Mouse (Mus musculus): Measurements from ENCODE around the gene AI467606. TPM values are rescaled to one million over a fixed set of nuclear protein-coding genes. Genes with fewer than 3 reads are reported as not detected.
"Not testable (repeated sequence)": the region's sequence is repeated elsewhere in the genome, so short reads cannot be mapped to it uniquely, and the experiment has no call there.

AI467606 gene
- under 1 TPM; 0.95 to 0.96 TPM for total RNA-seq (2021)
- long read RNA-seq, experiment 1, partial matches to known transcripts: 1 of 1 reads
- long read RNA-seq, experiment 1, other reads (novel, unspliced or antisense): 0 of 1 reads
- long read RNA-seq, experiment 2, partial matches to known transcripts: 0 of 2 reads
- long read RNA-seq, experiment 2, other reads (novel, unspliced or antisense): 0 of 2 reads

DNA sequence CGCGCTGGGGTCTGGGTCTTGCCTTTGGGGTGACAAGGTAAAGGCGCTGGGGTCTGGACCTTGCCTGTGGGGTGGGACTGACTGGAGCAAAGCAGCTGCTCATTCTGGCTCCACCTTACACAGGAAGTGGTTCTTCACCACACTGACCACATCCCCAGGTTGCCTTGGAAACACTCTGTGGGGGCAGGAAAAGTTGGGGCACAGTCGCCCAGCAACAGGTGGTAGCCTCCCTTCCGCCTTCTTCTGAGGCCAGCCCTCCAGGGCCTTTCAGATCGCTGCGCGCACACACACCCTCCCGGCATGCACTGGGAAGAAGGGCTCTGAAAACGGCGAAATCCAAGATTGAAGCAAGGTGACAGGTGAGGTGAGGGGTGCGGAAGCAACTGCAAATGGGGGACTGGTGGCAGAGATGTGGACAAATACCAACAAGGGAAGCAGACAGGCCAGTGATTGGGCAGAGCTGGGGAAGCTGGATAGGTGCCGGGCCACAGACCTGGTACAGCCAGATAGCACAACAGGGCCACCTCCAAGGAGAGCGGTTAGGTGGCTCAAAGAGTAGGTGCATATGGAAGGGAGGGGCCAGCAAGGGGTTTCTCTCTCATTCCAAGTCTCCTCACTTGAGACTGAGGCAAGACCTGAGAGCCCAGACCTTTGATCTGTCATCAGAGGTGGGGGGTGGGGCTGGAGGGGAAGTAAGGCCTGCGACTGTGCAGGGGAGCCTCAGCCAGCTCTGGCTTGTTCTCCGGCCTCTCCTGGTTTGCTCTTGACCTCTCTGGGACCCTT, at the start of gene AI467606:
AI467606 (plus strand) TSS at position 246 of the 783 bp plus-strand sequence.
- DNase-seq: no peak
- intact Hi-C loops (cut with DNase I; ENCODE audit: low total_unique reads): no loop called here

DNA sequence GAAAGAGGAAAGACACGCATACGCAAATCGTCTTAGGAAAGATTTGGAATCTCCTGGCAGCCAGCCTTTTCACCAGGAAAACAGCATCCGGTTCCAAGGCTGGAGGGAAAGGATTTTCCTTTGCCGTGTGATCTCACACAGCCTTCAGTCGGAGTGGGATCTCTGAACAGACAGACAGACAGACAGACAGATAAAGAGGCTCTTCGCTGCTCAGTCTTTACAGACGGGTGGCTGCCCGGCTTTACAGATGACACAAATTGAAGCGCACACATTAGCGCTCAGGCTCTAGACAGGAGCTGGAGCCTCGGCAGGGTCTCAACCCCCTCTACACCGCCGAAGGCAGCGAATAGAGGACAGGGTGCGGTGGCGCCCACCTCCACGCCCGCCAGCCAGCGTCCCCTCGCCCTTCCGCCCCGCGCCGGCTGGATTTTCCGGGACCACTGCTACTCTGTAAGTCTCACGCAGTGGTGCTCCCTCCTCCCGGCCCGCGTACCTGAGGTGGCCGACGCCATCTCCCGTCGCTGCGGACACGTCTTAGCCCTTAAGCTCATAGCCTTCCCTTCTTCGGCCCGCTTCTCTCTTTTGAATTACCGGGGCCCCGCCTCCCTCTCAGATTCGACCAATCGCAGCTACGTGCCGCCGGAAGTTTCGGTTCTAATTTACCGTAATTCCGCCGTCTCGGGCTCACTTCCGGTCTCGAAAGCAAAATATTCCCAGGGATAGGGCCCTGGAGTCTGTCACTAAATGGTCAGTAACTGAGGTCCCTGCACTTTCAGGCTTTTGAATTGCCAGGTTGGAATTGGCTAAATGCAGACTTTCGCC, 49.1 kb upstream of the AI467606 start, which contains the start of gene Kif22:
Kif22 (minus strand) TSS at position 621 of the 822 bp plus-strand sequence.
- intact Hi-C loops (cut with DNase I; ENCODE audit: low total_unique reads): no loop called here
- peak; percentile 88 for DNase-seq

DNA sequence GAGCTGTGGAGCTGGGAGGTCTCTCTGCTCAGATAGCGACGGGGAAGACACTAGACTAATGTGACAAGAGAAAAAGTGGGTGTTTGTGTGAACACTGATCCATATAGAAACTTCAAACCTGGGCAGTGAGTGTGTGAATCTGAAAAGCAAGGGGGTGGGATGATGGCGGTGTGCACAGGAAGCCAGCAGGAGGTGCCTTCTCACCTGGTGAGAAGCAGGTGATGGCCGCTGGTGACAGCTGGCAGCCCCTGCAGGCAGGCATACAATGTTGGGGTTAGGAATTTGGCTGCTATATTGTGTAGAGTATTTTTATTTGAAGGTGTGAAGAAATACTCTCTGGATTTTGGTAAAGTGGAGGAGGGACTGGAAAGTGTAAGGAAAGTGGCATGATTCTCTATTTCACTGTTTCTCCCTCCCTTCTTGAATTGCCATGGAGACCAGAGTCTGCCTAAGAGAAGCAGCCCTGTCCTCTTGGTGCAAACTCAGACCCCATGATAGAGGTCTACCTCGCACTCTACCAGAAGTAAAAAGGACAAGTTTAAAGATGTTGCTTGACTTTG, 36.1 kb upstream of the AI467606 start:
- intact Hi-C loops (cut with DNase I; ENCODE audit: low total_unique reads): no loop called here
- no peak for DNase-seq

DNA sequence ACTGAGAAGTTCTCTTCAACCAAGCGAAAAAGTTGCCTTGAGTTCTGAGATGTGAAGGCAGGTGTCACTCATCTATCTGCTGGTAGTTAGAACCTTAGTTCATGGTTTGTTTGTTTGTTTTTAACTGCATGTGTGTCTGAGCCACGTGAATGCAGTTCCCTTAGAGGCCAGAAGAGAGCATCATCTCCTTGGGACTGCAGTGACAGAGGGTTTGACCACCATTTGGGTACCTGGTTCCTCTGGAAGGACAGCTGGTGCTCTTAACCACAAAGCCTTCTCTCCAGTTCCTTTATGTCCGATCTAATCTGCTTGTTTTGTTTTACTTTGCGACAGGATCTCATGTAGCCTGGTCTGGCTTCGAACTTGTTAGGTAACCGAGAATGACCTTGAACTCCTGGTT, 25.6 kb upstream of the AI467606 start:
- no peak for DNase-seq
- intact Hi-C loops (cut with DNase I; ENCODE audit: low total_unique reads): no loop called here

DNA sequence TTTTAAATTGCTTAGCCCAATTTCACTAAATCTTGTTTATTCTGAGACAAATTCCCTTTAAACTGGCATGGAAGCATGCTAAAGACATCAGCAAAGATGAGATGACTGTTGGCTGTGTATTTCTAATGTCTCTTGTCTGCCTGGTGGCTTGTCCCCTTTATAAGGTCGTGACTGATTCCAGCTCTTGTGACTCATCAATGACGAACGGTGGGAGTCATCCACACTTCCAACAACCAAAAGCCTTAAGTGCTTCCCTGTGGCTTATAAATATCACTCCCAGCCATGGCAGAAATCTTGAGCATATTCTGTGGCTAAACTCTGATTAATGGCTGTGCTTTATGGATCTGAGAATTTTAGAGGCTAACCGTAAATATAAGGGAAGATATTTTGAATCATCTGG, 24.8 kb upstream of the AI467606 start:
- intact Hi-C loops (cut with DNase I; ENCODE audit: low total_unique reads): no loop called here
- no peak for DNase-seq

DNA sequence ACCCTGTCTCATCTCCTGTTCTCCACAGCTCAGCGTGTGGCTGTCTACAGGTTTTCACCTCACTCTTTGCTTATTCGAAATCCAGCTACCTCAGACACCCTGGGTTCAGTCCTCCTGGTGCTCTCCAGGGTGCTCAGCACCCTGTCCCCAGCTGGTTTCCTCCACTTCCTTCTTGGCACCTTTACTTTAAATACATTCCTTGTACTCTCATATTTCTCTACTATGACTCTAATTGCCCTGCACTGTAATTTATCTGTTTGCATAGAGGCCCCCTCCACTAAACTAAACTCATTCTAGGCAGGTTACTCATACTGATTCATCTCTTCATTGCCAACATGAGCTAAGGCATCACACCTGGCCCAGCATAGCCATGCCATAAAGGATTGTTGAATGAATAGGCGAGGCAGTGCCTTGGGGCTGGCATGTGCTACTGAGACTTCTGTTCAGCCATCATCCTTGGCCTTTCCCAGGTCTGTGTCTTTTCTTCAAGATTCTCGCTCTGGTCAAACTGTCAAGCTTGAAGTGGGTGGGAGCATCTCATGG, 20.2 kb upstream of the AI467606 start:
- intact Hi-C loops (cut with DNase I; ENCODE audit: low total_unique reads): no loop called here

DNA sequence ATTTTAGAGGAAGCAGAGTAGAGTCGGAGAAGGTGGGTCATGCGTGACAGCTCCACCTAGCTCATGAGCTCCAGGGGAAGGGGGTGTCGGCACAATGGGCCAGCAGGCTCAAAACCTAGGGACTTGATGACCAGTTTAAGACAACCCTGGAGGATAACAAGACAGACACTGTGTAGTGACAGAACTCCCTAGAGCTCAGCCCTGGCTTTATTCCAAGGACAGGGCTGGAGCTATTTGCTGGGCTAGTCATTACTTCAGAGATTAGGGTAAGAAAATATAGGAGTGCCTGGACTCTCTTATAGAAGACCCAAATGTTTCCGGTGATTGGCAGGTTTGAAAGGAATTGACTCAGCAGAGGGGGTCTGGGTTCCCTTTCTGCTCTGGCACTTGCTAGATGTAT, 17.9 kb upstream of the AI467606 start:
- intact Hi-C loops (cut with DNase I; ENCODE audit: low total_unique reads): no loop called here
- no peak for DNase-seq

More for the DNA sequence above, 20.2 kb upstream of the AI467606 start:
- no peak for DNase-seq

DNA sequence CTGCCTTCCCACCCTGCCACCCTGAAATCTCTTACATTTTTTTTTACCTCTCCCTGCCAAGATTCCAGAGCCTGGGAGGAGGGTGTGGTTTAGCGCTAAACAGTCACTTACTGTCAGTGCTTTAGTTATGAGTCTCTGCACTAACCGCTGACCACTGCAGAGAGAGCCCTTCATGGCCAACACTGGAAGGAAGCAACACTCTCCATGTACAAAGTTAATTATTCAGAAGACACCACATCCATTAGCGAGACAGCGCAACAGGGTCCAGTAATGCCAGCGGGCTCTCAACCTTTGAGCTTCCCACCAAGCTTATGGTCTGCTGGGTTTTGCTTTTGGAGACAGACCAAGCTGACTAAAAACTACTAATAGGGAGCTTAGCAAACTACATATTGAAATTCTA, 15.0 kb upstream of the AI467606 start:
- DNase-seq: no peak
- intact Hi-C loops (cut with DNase I; ENCODE audit: low total_unique reads): no loop called here

DNA sequence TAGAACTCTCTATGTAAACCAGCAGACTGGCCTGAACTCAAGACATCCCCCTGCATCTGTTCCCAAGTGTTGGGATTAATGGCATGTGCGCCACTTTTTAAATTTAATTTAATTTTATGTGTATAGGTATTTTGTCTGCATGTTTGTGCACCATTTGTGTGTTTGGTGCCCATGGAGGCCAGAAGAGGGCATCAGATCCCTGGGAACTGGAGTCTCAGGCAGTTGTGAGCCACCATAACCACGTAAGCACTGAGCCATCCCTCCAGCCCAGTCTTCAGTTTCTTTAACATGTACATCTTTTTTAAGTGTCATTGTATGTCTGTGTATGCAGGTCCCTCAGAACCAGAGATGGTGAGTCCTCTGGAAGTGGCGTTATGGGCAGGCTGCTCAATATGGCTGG, 13.5 kb upstream of the AI467606 start:
- intact Hi-C loops (cut with DNase I; ENCODE audit: low total_unique reads): no loop called here
- no peak for DNase-seq

DNA sequence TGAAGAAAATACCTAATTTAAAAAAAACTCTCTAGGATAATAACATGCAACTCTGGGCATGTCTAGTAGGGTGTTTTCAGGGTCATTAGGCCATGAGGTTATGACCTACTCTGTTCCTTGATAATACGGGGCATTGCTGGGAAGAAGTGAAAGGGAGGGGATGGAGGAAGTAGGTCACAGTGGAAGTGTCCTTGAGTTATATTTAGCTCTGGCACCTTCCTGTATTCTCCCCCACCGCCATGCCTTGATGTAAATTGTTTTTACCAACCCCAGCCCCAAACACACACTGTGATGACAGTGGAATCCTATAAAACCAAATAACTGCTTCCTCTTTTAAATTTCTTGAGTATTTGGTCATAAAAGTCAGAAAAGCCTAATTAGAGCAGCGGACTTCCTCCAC, 11.1 kb upstream of the AI467606 start:
- DNase-seq: no peak
- intact Hi-C loops (cut with DNase I; ENCODE audit: low total_unique reads): no loop called here

DNA sequence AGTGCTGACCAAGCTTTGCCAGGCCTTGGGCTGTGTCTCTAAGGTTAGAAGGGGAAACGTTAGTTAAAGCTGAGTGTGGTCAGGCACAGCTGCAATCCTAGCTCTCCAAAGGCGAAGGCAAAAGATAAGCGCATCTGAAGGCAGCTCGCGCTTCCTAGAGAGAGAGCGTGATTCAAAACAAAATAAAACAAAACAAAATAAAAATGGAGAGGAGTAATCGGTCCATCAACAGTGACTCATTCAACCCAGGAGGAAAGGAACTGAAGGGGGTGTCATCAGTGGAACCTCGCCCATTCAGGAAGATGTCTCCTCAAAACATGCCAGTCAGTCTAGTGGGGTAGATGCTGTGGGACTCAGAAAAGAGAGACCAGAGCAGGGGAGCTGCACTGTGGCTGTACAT, 8.9 kb upstream of the AI467606 start:
- no peak for DNase-seq
- intact Hi-C loops (cut with DNase I; ENCODE audit: low total_unique reads): no loop called here

DNA sequence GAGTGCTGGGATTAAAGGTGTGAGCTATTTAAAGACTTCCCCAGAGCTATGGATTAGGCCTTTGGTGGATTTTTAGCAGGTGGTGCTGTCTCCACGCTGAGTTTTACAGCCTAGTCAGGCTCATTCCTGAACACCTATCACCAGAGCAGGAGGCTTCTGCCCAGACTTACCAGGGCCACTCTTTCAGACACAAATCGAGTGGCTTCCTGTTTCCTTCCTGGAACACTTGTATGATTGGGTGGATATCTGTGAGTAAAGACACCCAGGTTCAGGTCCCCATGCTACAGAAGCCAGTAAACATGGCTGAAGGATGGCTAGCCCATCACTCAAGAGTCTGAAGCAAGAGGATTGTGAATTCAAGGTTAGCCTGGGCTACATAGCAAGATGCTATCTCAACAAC, 8.2 kb upstream of the AI467606 start:
- intact Hi-C loops (cut with DNase I; ENCODE audit: low total_unique reads): no loop called here
- DNase-seq: no peak

DNA sequence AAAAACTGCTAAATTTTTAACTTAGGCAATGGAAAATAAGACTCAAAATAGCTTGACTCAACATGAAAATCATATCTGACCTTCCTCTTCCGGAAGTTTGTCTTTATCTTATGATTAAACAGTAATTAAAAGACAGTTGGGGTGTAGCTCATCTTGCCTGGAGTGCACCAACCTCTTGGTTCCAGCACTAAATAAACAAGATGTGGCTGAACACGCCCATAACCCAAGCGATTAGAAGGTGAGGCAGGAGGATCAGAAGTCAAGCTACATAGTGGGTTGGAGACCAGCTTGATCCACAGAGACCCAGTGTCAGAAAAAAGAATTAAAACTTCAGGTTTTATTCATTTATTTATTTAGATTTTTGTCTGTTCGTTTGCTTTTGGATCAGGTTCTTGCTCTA, 7.5 kb upstream of the AI467606 start:
- intact Hi-C loops (cut with DNase I; ENCODE audit: low total_unique reads): no loop called here
- no peak for DNase-seq

DNA sequence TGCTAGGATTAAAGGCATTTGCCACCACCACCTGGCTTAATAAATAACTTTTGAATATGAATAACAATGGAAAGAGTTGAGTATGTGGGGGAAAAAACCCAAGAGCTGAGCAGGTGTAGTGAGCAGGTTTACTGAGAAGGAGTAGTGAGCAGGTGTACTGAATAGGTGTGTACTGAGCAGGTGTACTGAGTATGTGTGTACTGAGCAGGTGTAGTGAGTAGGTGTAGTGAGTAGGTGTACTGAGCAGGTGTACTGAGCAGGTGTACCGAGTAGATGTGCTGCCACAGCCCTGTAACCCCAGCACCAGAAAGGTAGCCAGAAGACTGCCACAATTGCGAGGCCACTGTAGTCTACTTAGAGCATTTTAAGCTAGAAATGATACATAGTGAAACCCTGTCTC, 6.4 kb upstream of the AI467606 start:
- intact Hi-C loops (cut with DNase I; ENCODE audit: low total_unique reads): no loop called here

DNA sequence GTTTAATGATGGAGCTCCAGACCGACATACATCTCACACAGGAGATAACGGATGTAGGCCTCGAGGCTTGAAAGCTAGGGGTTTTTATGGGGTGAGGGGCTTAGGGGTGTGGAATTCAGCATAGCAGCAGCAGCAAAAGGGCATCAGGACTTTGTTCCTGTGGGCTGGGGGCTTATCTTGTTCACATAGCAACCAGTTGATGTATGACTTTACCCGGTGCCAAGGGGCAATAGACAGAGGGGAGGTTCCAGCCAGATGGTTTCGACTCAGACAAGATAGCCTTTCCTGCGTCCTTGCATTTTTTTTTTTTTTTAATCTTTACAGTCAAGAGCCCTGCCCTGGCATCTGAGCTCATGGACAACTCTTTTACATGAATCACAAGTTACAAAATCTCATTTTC, 5.4 kb upstream of the AI467606 start:
- intact Hi-C loops (cut with DNase I; ENCODE audit: low total_unique reads); DNase-seq: not testable (repeated sequence)

More for the DNA sequence above, 6.4 kb upstream of the AI467606 start:
- DNase-seq: no peak

DNA sequence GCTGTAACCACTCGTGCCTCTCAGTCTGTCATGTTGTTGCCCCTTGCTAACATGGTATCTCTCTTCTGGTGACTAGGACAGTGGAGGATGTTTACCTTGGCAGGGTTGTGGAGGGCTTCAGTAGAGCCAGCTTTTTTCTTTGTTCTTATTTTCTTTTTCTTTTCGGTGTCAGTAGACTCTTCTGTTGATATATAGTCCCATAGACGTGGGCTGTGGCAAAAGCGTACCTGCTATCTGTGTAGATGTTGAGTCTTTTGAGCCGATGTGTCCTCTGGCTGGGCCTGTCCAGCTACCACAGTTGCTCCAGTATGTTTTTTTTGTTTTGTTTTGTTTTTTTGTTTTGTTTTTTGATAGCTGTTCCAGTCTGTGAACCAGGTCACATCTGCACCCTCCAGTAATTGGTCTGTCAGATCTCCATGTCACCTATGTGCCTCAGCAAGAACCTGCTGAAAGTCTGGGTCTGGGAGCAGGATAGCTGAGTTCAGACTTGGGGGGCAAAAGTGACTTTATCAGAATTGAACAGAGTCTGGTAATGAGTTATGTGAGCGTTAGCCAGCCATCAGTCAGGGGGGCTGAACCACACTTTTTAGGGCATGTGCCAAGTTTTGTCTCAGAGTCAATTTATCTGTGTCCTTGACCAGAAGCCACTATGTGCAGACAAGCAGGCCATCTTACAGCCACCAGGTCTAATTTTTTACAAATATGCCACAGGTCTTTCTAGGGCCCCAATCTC, 3.7 kb upstream of the AI467606 start, which contains the start of gene Zg16:
Zg16 (minus strand) TSS at position 51 of the 733 bp plus-strand sequence.
- DNase-seq; intact Hi-C loops (cut with DNase I; ENCODE audit: low total_unique reads): not testable (repeated sequence)

DNA sequence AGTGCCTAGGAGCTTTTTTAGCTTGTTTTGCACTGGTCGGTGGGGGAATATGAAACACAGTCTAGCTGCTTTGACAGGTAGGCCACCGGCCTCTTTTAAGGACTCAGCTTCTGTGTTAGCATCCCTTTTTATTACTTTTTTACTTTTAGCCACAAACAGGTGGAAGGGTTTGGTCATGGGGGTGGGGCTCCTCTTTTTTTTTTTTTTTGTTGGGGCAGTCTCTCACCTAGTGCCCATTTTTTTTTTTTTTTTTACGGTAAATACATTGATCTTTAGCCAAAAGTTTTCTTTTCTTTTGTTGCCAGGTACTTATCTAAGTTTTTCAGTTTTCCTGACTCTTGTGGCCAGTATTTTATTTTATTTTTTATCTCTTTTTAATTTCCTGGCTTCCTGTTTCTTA, 3.1 kb upstream of the AI467606 start:
- intact Hi-C loops (cut with DNase I; ENCODE audit: low total_unique reads): no loop called here
- DNase-seq: no peak

DNA sequence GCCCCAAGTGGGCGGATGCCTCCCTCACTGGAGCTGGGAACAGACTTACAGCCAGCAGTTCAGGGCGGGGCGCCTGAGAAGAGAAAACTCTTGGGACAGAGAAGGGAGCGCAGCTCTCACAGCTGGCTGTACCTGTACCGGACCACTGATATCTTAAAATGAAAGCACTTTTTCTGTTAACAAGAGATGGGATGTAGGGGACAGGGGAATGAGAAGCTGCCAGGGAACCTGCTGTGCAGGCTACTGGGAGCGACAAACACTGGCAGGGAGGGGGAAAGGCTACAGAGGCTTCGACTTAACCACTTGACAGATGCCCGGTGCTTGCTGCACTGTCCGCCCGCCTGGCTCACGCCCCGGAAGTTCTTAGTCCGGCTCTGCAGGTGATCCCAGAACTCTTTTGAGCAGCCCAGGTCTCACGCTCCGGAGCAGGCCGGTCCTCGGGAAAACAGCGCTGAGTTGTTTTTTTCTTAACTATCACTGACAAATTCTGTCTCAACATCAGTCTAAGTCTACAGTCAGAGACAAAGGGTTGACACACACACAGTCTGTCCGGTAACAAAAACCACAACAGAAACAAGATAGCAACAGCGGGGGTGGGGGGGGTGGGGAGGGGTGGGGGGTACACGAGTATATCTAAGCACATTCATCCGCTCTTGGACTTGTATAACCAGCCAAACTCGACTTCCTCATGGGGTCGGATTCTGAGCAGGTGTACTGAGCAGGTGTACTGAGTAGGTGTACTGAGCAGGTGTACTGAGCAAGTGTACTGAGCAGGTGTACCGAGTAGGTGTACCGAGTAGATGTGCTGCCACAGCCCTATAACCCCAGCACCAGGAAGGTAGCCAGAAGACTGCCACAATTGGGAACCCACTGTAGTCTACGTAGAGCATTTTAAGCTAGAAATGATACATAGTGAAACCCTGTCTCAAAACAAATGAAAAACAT, 2.0 kb upstream of the AI467606 start:
- intact Hi-C loops (cut with DNase I; ENCODE audit: low total_unique reads): no loop called here
- DNase-seq: no peak

Data from gastrocnemius, postnatal 14 days (tissue).